Mouse (Mus musculus) ES-Bruce4 (cell line): ENCODE measurements around the gene Lsm12. TPM values are rescaled to one million over a fixed set of nuclear protein-coding genes. Genes with fewer than 3 reads are reported as not detected.
"Not testable (repeated sequence)": the region's sequence is repeated elsewhere in the genome, so short reads cannot be mapped to it uniquely, and the experiment has no call there.

Experiments
- H3K27ac ChIP-seq: 2 replicates; pipeline ENCODE4 v1.5.1; 2012; ENCODE audit warnings: low read length, inconsistent platforms; ENCODE audit not compliant: insufficient read depth
- H3K27me3 ChIP-seq: 2 replicates; pipeline ENCODE4 v1.6.1; 2012; ENCODE audit warnings: mild to moderate bottlenecking, low read length, inconsistent platforms; ENCODE audit not compliant: control insufficient read depth, poor library complexity, insufficient read depth, severe bottlenecking
- H3K36me3 ChIP-seq: 2 replicates; pipeline ENCODE4 v1.6.1; 2012; ENCODE audit warnings: inconsistent platforms, mild to moderate bottlenecking, low read length, moderate library complexity; ENCODE audit not compliant: control insufficient read depth, poor library complexity, insufficient read depth, severe bottlenecking
- H3K4me1 ChIP-seq: one replicate; pipeline ENCODE4 v1.8.1; 2011; ENCODE audit warnings: low read length; ENCODE audit not compliant: control insufficient read depth, insufficient read depth
- H3K4me3 ChIP-seq: 2 replicates; pipeline ENCODE4 v1.5.1; 2011; ENCODE audit warnings: low read depth, mild to moderate bottlenecking, low read length
- H3K9ac ChIP-seq: 2 replicates; pipeline ENCODE4 v1.6.1; 2012; ENCODE audit warnings: low read depth, mild to moderate bottlenecking, inconsistent platforms; ENCODE audit not compliant: poor library complexity, severe bottlenecking
- H3K9me3 ChIP-seq: replicated peaks from 2 replicates; pipeline ENCODE4 v1.6.1; 2012; ENCODE audit warnings: mild to moderate bottlenecking, low read length, inconsistent platforms; ENCODE audit not compliant: control insufficient read depth, poor library complexity, insufficient read depth, severe bottlenecking
- CTCF ChIP-seq: IDR thresholded peaks from one replicate; pipeline ENCODE4 v1.8.1; 2011; ENCODE audit warnings: low read depth, low read length
- EP300 ChIP-seq: IDR thresholded peaks from 2 replicates; pipeline ENCODE4 v1.6.1; 2011; ENCODE audit warnings: low read depth, low read length; ENCODE audit not compliant: insufficient read depth
- POLR2A ChIP-seq: IDR thresholded peaks from one replicate; pipeline ENCODE4 v1.8.1; 2011; ENCODE audit warnings: low read length; ENCODE audit not compliant: insufficient read depth
- polyA plus RNA-seq: library from polyadenylated mRNA; stranded (reverse); fragments of >200 nt; gene quantifications from 2 replicates; pipeline ENCODE4 v1.2.4, GENCODE M21; 2011; ENCODE audit warnings: low read depth; ENCODE audit not compliant: missing spikeins, insufficient read depth, insufficient read length

Lsm12 gene
- polyA plus RNA-seq, 1 experiment, result 146 TPM

DNA sequence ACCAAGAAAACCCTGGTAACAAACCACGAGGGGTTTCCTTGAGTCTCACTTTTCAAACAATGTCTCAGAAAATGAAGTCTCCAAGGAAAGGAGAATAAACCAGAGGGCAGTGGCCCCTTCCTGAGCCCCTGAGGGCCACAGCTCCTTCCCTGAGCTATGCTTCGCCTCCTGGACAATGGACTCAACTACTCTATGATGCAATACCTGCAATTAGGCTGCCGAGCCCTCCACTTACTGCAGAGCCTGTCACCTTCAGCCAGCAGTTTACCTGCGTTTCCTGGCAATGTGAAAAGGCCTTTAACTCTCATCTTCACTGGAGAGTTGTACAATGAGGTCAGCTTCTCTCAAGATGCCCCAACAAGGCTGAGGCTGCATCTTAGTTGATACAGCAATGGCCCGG, 16.4 kb downstream of the Lsm12 start:
- Histone ChIP-seq H3K27ac (no peak overlapping the region), H3K9me3 (no peaks in the 10 kb centered on the region), H3K36me3 (peaks cover 37% of the 10 kb centered on the region), H3K4me1 (no peaks in the 10 kb centered on the region), H3K27me3 (no peaks in the 10 kb centered on the region), H3K4me3 (no peak overlapping the region), H3K9ac (no peak overlapping the region)
- TF ChIP-seq EP300, result no peak
- no peak for TF ChIP-seq CTCF
- no peak for TF ChIP-seq POLR2A

DNA sequence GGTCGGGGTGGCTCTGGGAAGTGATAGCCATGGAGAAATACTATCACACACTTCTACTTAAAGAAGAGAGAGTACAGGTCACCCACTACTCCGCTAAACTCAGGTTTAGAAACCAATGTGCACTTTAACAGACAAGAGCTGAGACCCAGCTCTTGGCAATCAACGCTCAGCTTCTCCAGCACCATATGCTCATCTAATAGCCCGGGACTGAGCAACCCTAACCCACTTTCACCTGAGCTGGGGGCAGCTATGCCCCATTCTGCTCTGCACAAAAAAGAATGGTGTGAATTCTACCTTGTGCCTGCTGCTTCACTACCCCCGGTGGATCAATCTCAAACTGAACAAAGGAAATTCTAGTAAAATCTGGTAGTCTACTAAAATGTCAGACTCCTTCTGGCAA, 17.6 kb downstream of the Lsm12 start:
- H3K36me3 ChIP-seq, result peaks cover 44% of the 10 kb centered on the region
- H3K27ac ChIP-seq, result no peak overlapping the region
- H3K27me3 ChIP-seq, result no peaks in the 10 kb centered on the region

DNA sequence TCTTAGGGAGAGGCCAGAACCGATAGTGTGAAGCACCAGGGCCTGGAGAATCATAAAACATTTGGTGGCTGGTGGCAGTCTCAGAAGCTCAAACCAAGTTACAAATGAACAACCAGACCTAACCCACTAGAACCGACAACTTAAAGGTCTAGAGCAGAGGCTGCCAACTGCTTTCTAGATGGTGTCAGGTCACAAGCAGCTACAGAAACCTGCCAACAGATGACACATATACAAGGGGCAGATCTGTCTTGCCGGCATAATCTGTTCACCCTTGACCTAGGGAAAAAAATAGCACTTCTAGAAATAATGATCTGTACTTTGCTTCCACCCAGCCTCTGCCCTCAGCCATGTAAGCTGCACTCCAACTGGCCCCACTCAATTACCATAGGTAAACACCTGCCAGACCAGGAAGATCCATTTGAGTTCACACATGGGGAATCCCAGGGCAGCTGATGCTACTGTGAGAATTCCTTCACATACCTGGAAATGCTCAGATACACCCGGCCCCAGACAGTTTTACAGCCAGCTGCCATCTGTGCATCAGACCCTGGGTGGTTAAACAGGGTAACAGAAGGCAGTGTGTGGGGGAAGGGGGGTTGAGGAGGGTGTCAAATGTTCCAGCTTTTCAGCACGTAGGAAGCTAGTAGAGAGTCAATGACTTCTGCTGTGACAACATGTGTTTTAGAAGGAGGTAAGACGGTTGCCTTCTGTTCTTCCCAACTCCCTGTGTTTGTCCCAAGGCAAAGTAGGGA, 18.9 kb downstream of the Lsm12 start:
- Histone ChIP-seq H3K4me3 (no peak overlapping the region), H3K27ac (no peak overlapping the region), H3K36me3 (peaks cover 41% of the 10 kb centered on the region), H3K9ac (no peak overlapping the region), H3K4me1 (no peaks in the 10 kb centered on the region), H3K27me3 (no peaks in the 10 kb centered on the region), H3K9me3 (no peaks in the 10 kb centered on the region)
- TF ChIP-seq EP300, result no peak

More for the DNA sequence above, 17.6 kb downstream of the Lsm12 start:
- no peak for TF ChIP-seq EP300
- no peak for TF ChIP-seq POLR2A
- TF ChIP-seq CTCF, result no peak
- H3K4me1 ChIP-seq, result no peaks in the 10 kb centered on the region
- no peak overlapping the region for H3K4me3 ChIP-seq
- no peaks in the 10 kb centered on the region for H3K9me3 ChIP-seq
- no peak overlapping the region for H3K9ac ChIP-seq

DNA sequence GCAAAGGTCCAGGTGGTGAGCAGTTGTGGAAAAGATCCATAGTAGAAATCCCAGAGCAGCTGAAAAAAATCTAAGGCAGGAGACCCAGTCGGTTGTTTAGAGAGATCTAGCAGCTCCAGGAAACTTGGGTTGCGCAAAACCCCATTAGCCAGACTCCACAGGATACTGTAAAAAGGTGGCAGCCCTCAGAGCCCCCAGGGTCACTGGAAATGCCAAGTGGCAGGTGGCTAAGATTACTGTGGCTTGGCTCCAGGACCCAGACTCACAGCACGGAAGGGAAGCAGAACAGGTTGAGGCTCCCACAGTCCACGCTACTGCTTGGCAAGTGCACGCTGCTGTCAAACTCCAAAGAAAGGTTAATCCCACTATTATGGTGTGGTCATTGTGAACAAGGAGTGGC, 25.3 kb downstream of the Lsm12 start:
- TF ChIP-seq POLR2A (no peak), EP300 (no peak), CTCF (no peak)
- H3K4me3 ChIP-seq, result no peak overlapping the region
- no peaks in the 10 kb centered on the region for H3K9me3 ChIP-seq
- H3K9ac ChIP-seq, result no peak overlapping the region
- peaks cover 19% of the 10 kb centered on the region for H3K36me3 ChIP-seq
- H3K27ac ChIP-seq, result no peak overlapping the region
- H3K4me1 ChIP-seq, result no peaks in the 10 kb centered on the region
- H3K27me3 ChIP-seq, result no peaks in the 10 kb centered on the region

DNA sequence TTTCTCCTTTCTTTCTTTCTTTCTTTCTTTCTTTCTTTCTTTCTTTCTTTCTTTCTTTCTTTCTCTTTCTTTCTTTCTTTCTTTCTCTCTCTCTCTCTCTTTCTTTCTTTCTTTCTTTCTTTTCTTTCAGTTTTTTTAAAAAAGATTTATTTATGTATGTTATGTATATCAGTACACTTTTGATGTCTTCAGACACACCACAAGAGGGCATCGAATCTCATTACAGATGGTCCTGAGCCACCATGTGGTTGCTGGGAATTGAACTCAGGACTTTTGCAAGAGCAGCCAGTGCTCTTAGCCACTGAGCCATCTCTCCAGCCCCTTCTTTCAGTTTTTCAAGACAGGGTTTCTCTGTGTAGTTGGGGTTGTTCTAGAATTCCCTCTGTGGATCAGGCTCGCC, 27.1 kb downstream of the Lsm12 start:
- H3K27ac ChIP-seq, H3K4me1 ChIP-seq, H3K4me3 ChIP-seq, H3K9ac ChIP-seq, H3K36me3 ChIP-seq, H3K9me3 ChIP-seq, H3K27me3 ChIP-seq: not testable (repeated sequence)

DNA sequence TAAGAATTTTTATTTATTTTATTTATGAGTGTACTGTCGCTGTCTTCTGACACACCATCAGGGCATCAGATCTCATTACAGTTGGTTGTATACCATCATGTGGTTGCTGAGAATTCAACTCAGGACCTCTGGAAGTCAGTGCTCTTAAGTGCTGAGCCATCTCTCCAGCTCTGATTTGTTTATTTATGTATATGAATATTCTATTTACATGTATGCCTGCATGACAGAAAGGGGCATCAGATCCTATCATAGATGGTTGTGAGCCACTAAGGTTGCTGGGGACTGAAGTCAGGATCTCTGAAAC, 28.4 kb downstream of the Lsm12 start:
- TF ChIP-seq CTCF (no peak), POLR2A (no peak)
- no peak overlapping the region for H3K27ac ChIP-seq
- no peaks in the 10 kb centered on the region for H3K4me1 ChIP-seq
- peak overlapping the region; percentile 72; the same call in 1 of the 2 replicates for H3K9ac ChIP-seq
- H3K36me3 ChIP-seq, result peaks cover 2% of the 10 kb centered on the region; the same call in 1 of the 2 replicates
- no peaks in the 10 kb centered on the region for H3K27me3 ChIP-seq
- H3K4me3 ChIP-seq, result no peak overlapping the region
- H3K9me3 ChIP-seq, result no peaks in the 10 kb centered on the region
